Mouse (Mus musculus) v-Abl transformed pro-B cells (cell line): Measurements from ENCODE around the gene Cldn10.

Experiments
- in situ Hi-C, 2 experiments: fragments of 400-800 bp; cut with MboI; formaldehyde crosslinking; loops; one replicate each; pipeline ENCODE4 v1.15.1; 2025; ENCODE audit not compliant: unreplicated experiment in 2 of 2

Cldn10 gene

DNA sequence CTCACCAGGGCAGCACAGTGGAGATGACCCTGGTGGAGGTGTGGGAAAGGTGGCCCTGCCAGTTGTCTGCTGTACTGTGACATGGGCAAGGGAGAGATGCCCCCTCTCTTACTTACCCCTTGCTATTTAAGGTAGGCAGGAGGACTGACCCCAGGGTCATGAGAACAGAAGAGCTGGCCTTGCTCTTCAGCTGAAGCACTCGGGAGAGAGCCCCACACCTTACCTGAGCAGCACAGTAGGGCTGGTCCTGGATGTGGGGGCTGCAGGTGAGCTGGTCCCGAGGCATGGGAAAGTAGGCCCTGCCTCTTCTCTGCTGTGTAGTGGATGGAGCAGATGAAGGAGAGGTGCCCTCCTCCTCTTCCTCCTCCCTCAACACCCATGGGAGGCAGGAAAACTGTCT lies 11.3 kb upstream of the Cldn10 start:
- in situ Hi-C loops, result loop anchor here (10.0 kb wide), 2 partner anchors 612 to 642 kb away; partner anchors contain the start of genes Gpr180 (in 2 of the 2) and Tgds (in 2 of the 2)

DNA sequence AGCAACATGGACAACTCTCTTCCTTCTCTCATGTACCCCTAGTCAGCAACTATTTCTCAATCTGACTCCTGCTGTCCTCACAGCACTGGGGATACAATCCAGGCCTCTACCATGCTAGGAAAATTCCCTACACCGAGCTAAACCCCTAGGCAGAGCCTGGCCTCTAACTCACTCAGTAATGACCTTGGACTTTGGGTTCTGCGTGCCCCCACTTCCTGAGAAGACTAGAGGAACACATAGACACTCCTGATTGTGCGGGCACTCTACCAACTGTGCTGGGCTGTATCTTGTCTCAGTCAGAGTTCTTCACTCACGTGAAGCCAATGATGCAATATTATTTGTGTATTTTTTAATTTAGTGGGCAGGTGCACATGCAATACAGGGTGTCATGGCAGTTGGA lies 10.2 kb upstream of the Cldn10 start:
- in situ Hi-C loops, result loop anchor here (10.0 kb wide), 2 partner anchors 613 to 643 kb away; partner anchors contain the start of genes Gpr180 (in 2 of the 2) and Tgds (in 2 of the 2)

DNA sequence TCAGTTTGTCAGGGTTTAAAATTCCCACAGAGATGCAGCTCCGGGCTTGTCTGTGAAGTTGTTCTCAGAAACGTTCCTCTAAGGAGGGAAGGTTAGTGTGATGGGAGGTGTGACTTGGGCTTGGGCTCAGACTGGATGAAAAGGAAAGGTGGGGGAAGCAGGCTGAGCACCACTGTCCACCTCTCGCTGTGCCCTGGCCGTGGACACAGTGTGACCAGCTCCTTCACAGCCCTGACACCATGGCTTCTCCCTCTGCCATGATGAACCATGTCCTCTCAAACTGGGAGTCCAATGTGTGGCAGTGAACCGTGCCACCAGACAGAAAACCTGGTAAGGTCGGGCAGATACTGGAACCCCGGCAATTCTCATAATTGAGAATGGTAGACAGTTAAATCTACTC lies 6.1 kb upstream of the Cldn10 start:
- in situ Hi-C loops, result loop anchor here (5.0 to 10.0 kb wide), 2 partner anchors 36 to 1493 kb away; partner anchors contain the start of gene Mbnl2 (in 1 of the 2)

DNA sequence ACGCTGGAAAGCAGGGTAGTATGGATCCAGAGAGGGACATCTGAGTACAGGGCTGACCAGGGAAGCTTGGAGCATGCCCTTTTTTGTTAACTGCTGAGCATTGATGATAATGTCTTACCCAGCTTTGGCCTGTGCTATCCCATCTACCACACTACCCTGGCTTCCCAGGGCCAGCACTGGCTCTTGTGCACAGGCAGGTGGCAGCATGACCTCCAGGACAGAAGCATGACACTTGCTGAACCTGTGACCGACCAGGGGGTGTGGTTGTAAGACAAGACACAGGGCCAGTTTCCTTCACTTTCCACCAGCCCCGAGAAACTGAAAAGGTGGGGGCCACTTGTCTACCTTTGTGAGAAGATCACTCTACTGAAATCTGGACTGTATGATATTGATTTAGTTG lies 5.5 kb upstream of the Cldn10 start:
- in situ Hi-C loops, result loop anchor here (5.0 to 10.0 kb wide), 2 partner anchors 35 to 1493 kb away; partner anchors contain the start of gene Mbnl2 (in 1 of the 2)

DNA sequence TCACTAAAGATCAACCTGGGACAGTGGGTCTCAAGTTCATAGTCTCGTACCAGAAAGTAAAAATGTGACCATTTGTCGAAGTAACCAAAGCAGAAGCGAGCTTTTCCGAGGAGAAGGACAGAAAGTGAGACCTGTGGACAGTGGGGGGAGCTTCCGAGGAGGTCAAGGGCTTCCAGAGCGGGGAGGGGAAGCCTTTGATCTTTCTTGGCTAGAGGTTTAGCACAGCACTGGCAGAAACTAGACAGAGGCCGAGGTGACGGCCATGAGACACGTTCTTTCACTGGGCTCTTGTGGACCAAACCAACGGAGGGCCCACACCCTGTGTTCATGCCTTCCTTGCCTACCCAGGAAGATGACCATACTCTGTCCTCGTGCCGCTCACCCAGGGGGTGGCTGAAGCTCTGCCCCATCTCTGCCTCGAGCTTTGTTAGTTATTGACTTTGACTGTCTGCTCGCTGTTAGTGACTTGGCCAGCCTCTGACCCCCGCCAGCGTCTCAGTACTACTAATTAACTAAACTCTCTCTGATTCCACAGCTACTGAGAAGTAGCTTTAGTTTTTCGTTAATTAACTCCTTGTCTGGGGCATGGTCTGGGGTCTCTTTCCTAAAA lies 4.3 kb upstream of the Cldn10 start:
- in situ Hi-C loops, result loop anchor here (5.0 to 10.0 kb wide), 2 partner anchors 34 to 1491 kb away; partner anchors contain the start of gene Mbnl2 (in 1 of the 2)

DNA sequence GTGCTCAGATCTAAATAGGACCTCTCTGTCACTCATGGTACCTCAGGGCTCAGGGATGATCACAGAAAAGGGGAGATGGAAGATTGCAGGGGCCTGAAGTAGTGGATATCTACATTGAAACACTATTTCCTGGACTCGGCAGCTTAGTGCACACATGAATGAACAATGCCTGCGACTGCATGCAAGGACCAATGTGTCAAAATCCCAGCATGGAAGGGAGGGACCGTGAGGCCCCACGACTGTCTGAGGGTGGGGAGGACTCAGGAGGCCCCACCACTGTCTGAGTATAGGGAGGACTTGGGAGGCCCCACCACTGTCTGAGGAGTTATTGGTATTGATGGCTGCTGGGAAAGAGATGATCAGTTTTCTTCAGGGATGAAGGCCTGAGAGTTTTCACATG lies 2.5 kb downstream of the Cldn10 start:
- in situ Hi-C loops, result no loop called here

DNA sequence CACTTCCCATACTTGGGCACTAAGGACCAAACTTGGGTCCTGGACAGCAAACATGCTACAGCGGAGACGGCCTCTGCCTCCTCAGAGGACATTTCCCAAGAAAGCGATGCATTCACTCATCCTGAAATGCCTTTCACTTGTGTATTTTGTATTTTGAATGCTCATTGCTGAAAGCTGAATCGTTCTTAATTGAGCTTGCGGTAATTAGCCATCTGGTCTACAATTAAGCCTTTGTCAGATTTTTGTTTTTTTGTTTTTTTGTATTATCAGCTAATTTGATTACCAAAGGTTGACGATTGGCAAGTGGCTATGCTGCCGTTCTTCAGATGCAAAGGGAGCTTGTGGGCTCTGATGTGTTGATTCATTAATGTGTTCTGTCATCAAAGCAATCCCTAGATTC lies 5.2 kb downstream of the Cldn10 start:
- in situ Hi-C loops, result no loop called here

DNA sequence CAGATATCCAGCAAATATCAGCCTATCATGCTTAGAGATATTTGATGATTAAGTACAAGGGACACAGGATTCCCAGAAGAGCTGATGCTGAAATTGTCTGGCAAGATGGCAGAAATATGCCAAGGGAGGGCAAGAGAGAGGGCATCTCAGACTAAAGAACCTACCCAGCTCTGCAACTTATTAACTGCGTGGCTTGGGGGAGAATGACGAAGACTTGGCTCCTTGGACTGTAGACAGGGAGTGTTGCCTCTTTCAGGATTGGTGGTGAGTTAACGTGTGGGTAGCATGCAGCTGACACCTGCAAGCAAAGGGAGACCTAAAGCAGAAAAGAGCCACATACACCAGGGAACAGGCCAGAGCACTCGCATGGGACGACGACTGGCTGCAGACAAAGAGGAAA lies 5.7 kb downstream of the Cldn10 start:
- in situ Hi-C loops, result no loop called here

DNA sequence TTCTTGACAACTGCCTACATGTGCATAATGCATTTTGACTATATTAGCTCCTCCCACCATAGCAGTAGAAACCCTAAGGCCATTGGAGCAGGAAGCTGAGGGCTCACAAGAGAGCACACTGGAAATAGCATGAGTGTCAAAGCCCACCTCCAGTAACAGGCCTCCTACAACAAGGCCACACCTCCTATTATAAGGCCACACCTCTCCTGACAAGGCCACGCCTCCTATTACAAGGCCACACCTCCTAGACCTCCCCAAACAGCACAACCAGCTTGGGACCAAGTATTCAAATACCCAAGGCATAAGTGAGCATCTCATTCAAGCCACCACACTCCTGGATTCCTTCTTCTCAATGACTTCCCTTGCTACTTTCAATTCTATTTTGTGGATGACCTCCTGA lies 6.5 kb downstream of the Cldn10 start:
- in situ Hi-C loops, result no loop called here

DNA sequence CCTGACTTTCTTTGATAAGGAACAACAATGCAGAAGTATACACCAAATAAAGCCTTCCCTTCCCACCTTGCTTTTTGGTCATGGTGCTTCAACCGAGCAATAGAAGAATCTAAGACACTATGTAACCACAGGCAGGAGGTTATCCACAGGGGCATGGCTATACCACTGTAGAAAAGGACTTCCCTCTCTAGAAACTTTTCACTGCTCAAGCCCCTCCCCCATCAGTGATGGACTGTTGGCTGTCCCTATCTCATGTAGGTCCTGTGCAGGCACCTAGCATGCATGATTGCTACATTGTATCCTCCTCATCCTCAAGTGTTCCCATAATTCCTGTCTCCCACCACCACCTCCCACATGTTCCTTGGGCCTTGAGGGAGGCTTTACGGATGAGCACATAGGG lies 7.2 kb downstream of the Cldn10 start:
- in situ Hi-C loops, result no loop called here

DNA sequence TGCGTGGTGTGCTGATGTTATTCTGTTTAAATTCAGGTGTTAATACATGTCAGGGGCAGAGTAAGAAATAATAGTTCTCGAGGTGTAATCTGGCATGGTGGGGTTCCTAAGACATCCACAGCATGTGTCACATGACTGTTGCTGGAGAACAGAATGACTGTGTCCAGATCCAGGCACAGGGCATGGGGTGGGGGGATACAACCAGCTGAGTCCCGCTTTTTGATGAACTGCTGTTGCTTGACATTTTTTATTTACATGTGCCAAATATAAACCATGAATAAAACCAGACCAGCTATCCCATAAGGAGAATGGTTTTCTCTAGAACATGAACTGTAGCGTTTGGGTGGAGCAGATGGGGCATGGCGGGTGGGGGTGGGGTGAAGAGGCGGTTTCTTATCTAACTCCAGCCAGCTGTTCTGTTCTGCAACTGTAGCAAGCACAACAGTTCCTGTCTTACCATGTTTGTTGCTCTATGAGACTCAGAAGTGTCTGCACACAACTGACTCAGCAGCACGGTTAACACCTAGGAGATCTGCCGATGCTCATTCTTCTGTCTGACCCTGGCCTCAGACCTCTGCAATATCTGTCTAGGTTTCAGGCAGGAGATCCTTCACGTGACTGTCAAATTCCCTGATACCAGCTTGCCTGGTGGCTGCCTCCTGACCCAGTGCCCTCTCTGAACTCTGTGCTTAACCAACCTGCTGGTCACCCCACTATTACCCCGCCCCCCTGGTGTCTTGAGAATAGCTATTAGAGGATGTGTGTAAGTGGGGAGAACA lies 8.4 kb downstream of the Cldn10 start:
- in situ Hi-C loops, result no loop called here

DNA sequence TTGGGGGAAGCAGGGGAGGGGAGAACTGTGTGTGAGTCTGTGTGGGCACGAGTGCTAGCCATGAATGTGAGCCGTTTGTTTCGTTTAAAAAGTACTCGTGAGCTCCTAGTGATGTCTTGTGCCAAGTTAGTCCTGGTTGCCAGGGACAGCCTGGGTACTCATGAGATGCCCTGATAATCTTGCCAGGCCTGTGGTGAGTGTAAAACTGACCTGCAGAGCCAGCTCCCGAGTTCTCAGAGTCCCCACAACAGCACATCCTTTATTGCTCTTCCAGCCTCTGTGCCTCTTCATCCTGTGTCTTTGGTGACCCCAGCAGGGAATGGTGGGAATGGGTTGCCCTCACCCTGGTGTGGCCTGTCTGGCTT lies 9.0 kb downstream of the Cldn10 start:
- in situ Hi-C loops, result no loop called here

DNA sequence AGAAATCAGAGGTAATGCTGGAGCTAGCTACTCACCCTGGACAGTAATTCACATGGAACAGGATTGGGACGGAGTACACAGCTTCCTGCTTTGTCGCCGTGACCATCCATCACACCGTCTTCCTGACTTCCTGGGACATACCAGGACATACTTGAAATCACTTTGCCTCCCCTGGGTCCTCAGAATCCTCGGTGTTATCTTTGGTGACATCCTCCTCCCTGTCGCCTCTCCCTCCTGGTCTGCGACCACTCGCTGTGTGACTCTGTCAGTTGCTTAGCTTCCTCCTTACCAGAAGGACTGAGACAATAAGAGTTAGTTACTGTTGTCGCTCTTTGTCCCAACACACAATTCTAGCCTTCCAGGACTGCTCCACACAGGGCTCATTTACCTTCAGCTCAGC lies 9.6 kb downstream of the Cldn10 start:
- in situ Hi-C loops, result no loop called here

DNA sequence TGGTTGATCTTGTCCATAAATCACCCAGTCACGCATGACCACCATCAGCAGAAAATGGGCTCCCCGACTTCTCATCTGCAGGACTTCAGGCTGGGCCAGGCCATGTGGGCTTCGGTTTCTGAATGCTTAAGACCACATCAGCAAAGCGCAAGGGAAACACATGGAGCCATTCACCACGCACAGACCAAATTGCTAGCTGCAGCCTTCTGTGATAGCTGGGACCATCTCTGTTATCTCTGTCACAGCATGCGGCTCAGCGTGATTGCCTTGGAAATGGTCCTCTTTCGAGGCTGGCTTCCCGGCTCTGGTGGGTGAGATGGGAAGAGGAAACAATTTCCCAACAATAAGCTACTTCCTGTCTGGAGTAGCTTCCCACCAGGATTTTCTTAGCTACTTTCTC lies 12.2 kb downstream of the Cldn10 start:
- in situ Hi-C loops, result no loop called here

DNA sequence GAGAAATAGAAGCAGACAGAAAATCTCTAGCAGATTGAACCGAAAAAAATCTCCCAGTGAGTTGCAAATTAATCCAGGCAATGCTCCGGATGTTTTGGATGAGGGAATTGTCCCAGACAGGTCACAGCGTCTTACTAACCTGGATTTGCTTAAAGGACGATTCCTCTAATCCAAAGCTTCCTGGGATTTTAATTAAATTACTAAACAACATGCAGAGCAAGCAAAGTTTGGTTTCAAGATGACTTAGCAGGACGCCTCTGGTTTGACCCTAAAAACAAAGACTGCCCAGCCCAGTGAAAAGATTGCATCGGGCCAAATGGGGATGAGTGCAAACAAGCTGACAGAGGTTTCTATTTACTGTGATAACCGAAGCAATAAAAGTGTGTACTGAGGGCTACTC lies 16.2 kb downstream of the Cldn10 start:
- in situ Hi-C loops, result no loop called here

DNA sequence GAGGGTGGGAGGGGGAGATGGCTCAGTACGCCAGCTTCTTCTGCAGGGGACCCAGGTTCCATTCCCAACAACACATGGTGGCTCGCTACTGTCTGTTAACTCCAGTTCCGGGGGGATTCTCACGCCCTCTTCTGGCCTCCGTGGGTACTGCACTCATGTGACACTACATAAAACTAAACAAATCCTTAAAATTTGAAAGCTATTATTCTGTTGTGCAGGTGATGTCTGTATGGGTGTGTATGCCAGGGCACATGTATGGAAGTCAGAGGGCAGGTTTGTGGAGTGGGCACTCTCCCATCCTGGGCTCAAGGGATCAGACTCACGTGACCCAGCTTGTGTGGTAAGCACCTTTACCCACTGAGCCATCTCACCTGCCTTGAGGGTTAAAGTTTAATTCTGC lies 16.6 kb downstream of the Cldn10 start:
- in situ Hi-C loops, result no loop called here

DNA sequence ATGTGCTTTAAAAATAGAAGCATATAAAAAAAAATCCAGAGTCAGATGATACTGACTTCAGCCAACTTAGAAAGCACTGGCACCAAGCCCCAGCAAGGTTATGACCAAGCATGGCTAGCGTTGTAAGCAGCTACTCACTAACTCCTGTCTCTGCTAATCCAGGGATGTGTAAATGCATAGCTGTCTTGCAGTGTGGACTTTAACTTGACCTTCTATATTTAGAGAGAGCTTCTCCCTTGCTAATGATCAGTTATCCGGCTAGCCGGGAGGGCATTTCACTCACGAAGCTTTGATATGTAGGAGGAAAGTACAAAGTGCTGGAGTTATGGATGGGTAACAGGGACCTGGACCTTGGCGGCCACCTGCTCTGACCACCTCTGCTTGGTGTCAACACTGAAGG lies 19.9 kb downstream of the Cldn10 start:
- in situ Hi-C loops, result loop anchor here in 1 of 2 experiments (5.0 kb wide), 1 partner anchor 35 kb away; no protein-coding TSS in a partner anchor

DNA sequence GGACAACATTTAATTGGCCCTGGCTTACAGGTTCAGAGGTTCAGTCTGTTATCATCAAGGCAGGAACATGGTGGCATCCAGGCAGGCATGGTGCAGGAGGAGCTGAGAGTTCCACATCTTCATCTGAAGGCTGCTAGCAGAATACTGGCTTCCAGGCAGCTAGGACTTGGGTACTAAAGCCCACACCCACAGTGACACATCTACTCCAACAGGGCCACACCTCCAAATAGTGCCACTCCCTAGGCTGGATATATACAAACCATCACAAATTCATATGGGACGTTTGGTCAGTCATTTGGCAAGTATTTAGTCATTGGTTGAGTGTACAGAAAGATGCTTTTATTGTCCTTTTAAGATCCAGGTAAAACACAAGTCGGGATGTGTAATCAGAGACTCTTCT lies 20.5 kb downstream of the Cldn10 start:
- in situ Hi-C loops, result loop anchor here in 1 of 2 experiments (5.0 kb wide), 1 partner anchor 36 kb away; no protein-coding TSS in a partner anchor

DNA sequence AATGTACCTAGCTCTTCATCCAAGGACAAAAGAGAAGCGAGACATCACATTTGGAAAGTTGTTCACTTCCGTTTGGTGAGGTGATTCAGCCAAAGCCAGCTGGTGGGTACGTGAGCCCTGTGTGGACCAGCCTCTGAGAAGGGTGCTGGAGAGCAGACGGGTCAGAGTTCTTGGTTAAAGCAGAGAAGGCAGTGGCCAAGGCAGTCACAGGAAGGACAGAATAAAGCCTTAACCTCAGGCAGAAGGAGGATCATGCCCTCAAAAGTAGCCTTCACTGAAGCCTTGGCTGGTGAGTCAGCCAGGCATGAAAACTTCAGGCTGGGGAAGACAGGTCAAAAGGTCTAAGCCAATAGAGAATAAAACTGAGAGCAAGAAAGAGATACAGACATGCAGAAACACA lies 22.0 kb downstream of the Cldn10 start:
- in situ Hi-C loops, result loop anchor here (5.0 to 10.0 kb wide), 3 partner anchors 37 to 595 kb away; no protein-coding TSS in a partner anchor

DNA sequence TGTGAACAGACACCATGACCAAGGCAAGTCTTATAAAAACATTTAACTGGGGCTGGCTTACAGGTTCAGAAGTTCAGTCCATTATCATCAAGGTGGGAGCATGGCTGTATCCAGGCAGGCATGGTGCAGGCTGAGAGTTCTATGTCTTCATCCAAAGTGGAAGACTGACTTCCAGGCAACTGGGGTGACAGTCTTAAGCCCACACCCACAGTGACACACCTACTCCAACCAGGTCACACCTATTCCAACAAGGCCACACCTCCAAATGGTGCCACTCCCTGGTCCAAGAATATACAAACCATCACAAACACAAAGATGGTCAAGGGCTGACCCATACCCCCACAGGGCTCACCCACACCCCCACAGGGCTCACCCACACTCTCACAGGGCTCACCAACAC lies 23.5 kb downstream of the Cldn10 start:
- in situ Hi-C loops, result loop anchor here (10.0 kb wide), 2 partner anchors 46 to 596 kb away; no protein-coding TSS in a partner anchor

DNA sequence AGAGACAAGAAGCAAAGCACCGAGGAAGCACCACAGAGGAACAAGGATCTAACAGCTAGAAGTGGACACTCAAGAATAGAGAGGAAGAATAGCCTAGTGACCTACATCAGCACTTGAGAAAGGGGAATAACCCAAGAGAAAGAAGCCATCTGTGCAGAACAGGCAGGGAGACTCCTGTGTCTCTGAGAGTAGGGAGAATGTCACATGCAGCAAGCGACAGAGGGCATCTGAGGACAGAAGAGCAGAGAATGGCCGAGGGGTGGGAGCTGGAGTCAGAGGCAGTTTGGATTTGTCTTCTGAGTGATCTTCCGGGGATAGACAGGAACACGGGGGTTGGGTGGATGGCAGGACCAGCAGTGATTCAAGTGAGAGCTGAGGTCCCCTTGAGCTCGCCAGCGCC lies 25.4 kb downstream of the Cldn10 start:
- in situ Hi-C loops, result loop anchor here (10.0 kb wide), 2 partner anchors 48 to 598 kb away; no protein-coding TSS in a partner anchor
